Mouse (Mus musculus) heart, embryonic 15.5 days (tissue): ENCODE measurements at regions not wholly inside any gene's neighbourhood (a gene's known extent, or its start where the extent isn't known, plus 50 kb on each side); places are given as distances from the start of the nearest gene placed in this dataset.

ENCODE experiments used
- ATAC-seq: fragments of 200-750 bp; cut with Nextera tagmentation; replicated peaks from 2 replicates; pipeline ENCODE4 v1.8.0; 2017; ENCODE audit warnings: low read depth, moderate TSS enrichment; ENCODE audit not compliant: insufficient number of reproducible peaks, insufficient read depth, low FRiP score
- H3K27ac ChIP-seq: fragments of 300-500 bp; sonication (generic); 2 replicates; pipeline ENCODE4 v1.5.1; 2015; ENCODE audit warnings: mild to moderate bottlenecking, inconsistent platforms
- H3K27me3 ChIP-seq: fragments of 300-500 bp; sonication (generic); 2 replicates; pipeline ENCODE4 v1.6.1; 2015; ENCODE audit warnings: inconsistent platforms
- H3K36me3 ChIP-seq: fragments of 300-500 bp; sonication (generic); 2 replicates; pipeline ENCODE4 v1.6.1; 2015; ENCODE audit warnings: mild to moderate bottlenecking, inconsistent platforms
- H3K4me1 ChIP-seq: fragments of 300-500 bp; sonication (generic); replicated peaks from 2 replicates; pipeline ENCODE4 v1.6.1; 2015; ENCODE audit warnings: inconsistent platforms
- H3K4me2 ChIP-seq: fragments of 300-500 bp; sonication (generic); 2 replicates; pipeline ENCODE4 v1.6.1; 2015; ENCODE audit warnings: inconsistent platforms, mild to moderate bottlenecking, moderate library complexity
- H3K4me3 ChIP-seq: fragments of 300-500 bp; sonication (generic); 2 replicates; pipeline ENCODE4 v1.5.1; 2015; ENCODE audit warnings: mild to moderate bottlenecking, inconsistent platforms
- H3K9ac ChIP-seq: fragments of 300-500 bp; sonication (generic); 2 replicates; pipeline ENCODE4 v1.6.1; 2015; ENCODE audit warnings: mild to moderate bottlenecking, inconsistent platforms
- H3K9me3 ChIP-seq: fragments of 300-500 bp; sonication (generic); replicated peaks from 2 replicates; pipeline ENCODE4 v1.6.1; 2016; ENCODE audit warnings: inconsistent platforms
- WGBS: fragments of 180-500 bp; shearing (Covaris S2); methylation state at CpG from one replicate; pipeline ENCODE4 v1.1.7; 2015; ENCODE audit warnings: mixed read lengths; 5-methylcytosine and 5-hydroxymethylcytosine counted together

- no peak overlapping the region for H3K4me2 ChIP-seq
- H3K27me3 ChIP-seq, result 0 out of 2 replicates have a peak, but pooled peaks cover 3% of the 10 kb centered on the region
- no peaks in the 10 kb centered on the region for H3K9me3 ChIP-seq
- peaks cover 5% of the 10 kb centered on the region; the same call in 1 of the 2 replicates for H3K4me1 ChIP-seq
- no peak overlapping the region for H3K9ac ChIP-seq
- H3K27ac ChIP-seq, result no peak overlapping the region
- WGBS, result 21% methylated on average over 2 of the region's 2 CpGs
- no peaks in the 10 kb centered on the region for H3K36me3 ChIP-seq
- no peak for ATAC-seq
- no peak overlapping the region for H3K4me3 ChIP-seq
These were observed 88.6 kb upstream of the Serbp1 start for GRCm38 (mm10) chr6:67149425-67149824.

- no peak for ATAC-seq
- Histone ChIP-seq H3K36me3 (no peaks in the 10 kb centered on the region), H3K9ac (no peak overlapping the region), H3K27ac (no peak overlapping the region), H3K27me3 (0 out of 2 replicates have a peak, but pooled peaks cover 8% of the 10 kb centered on the region), H3K4me1 (peaks cover 5% of the 10 kb centered on the region; the same call in 1 of the 2 replicates), H3K4me2 (no peak overlapping the region), H3K9me3 (no peaks in the 10 kb centered on the region), H3K4me3 (no peak overlapping the region)
- WGBS, result 26% methylated on average over 4 of the region's 4 CpGs
These were observed 91.3 kb upstream of the Serbp1 start for GRCm38 (mm10) chr6:67146708-67147107.

GRCm38 (mm10) chr6:67145969-67146368, 92.0 kb upstream of the Serbp1 start:
- H3K27me3 ChIP-seq, result 0 out of 2 replicates have a peak, but pooled peaks cover 8% of the 10 kb centered on the region

GRCm38 (mm10) chr6:67144946-67145716, 92.8 kb upstream of the Serbp1 start:
- H3K4me2 ChIP-seq, result no peak overlapping the region
- WGBS, result 45% methylated on average over 13 of the region's 13 CpGs
- no peak overlapping the region for H3K9ac ChIP-seq
- no peak overlapping the region for H3K27ac ChIP-seq
- no peaks in the 10 kb centered on the region for H3K9me3 ChIP-seq
- H3K4me3 ChIP-seq, result no peak overlapping the region
- ATAC-seq, result no peak
- no peaks in the 10 kb centered on the region for H3K36me3 ChIP-seq
- H3K27me3 ChIP-seq, result 0 out of 2 replicates have a peak, but pooled peaks cover 8% of the 10 kb centered on the region
- H3K4me1 ChIP-seq, result peaks cover 9% of the 10 kb centered on the region; the same call in 1 of the 2 replicates

More at GRCm38 (mm10) chr6:67145969-67146368, 92.0 kb upstream of the Serbp1 start:
- no peaks in the 10 kb centered on the region for H3K9me3 ChIP-seq
- H3K4me2 ChIP-seq, result no peak overlapping the region
- H3K4me3 ChIP-seq, result no peak overlapping the region
- H3K27ac ChIP-seq, result no peak overlapping the region
- H3K9ac ChIP-seq, result no peak overlapping the region
- no peaks in the 10 kb centered on the region for H3K36me3 ChIP-seq
- no peak for ATAC-seq
- 41% methylated on average over 5 of the region's 5 CpGs for WGBS
- H3K4me1 ChIP-seq, result peaks cover 5% of the 10 kb centered on the region; the same call in 1 of the 2 replicates

- Histone ChIP-seq H3K9ac (no peak overlapping the region), H3K4me3 (no peak overlapping the region), H3K27me3 (peaks cover 18% of the 10 kb centered on the region; the same call in 1 of the 2 replicates), H3K9me3 (no peaks in the 10 kb centered on the region), H3K36me3 (no peaks in the 10 kb centered on the region), H3K27ac (no peak overlapping the region), H3K4me1 (peaks cover 4% of the 10 kb centered on the region), H3K4me2 (no peak overlapping the region)
- 32% methylated on average over 4 of the region's 4 CpGs for WGBS
- no peak for ATAC-seq
These were observed 95.8 kb upstream of the Serbp1 start for GRCm38 (mm10) chr6:67142179-67142578.

GRCm38 (mm10) chr6:67140645-67141250, 97.2 kb upstream of the Serbp1 start:
- Histone ChIP-seq H3K9me3 (no peaks in the 10 kb centered on the region), H3K27me3 (peaks cover 18% of the 10 kb centered on the region), H3K27ac (no peak overlapping the region), H3K36me3 (no peaks in the 10 kb centered on the region), H3K4me2 (no peak overlapping the region), H3K4me3 (no peak overlapping the region), H3K9ac (no peak overlapping the region), H3K4me1 (peaks cover 4% of the 10 kb centered on the region)
- ATAC-seq, result no peak
- 51% methylated on average over 6 of the region's 6 CpGs for WGBS

GRCm38 (mm10) chr6:67139012-67139375, 99.0 kb upstream of the Serbp1 start:
- H3K9me3 ChIP-seq, result no peaks in the 10 kb centered on the region
- peaks cover 4% of the 10 kb centered on the region; the same call in 1 of the 2 replicates for H3K4me1 ChIP-seq
- H3K9ac ChIP-seq, result no peak overlapping the region
- H3K27me3 ChIP-seq, result peaks cover 18% of the 10 kb centered on the region
- no peak for ATAC-seq
- no peak overlapping the region for H3K27ac ChIP-seq
- H3K36me3 ChIP-seq, result no peaks in the 10 kb centered on the region
- 78% methylated on average over 3 of the region's 3 CpGs for WGBS
- H3K4me2 ChIP-seq, result no peak overlapping the region
- H3K4me3 ChIP-seq, result no peak overlapping the region

- no peak overlapping the region for H3K4me2 ChIP-seq
- WGBS, result 62% methylated on average over 13 of the region's 13 CpGs
- H3K27me3 ChIP-seq, result peaks cover 16% of the 10 kb centered on the region
- peaks cover 4% of the 10 kb centered on the region; the same call in 1 of the 2 replicates for H3K4me1 ChIP-seq
- H3K4me3 ChIP-seq, result no peak overlapping the region
- no peaks in the 10 kb centered on the region for H3K9me3 ChIP-seq
- H3K9ac ChIP-seq, result no peak overlapping the region
- H3K36me3 ChIP-seq, result no peaks in the 10 kb centered on the region
- no peak for ATAC-seq
- H3K27ac ChIP-seq, result no peak overlapping the region
These were observed 99.5 kb upstream of the Serbp1 start for GRCm38 (mm10) chr6:67138302-67139011.

GRCm38 (mm10) chr6:67137482-67137881, 100.2 kb upstream of the Gadd45a start:
- no peaks in the 10 kb centered on the region for H3K36me3 ChIP-seq
- no peak for ATAC-seq
- WGBS, result 79% methylated on average over 4 of the region's 4 CpGs
- H3K4me3 ChIP-seq, result no peak overlapping the region
- H3K27me3 ChIP-seq, result peaks cover 16% of the 10 kb centered on the region
- no peak overlapping the region for H3K9ac ChIP-seq
- H3K4me2 ChIP-seq, result no peak overlapping the region
- H3K9me3 ChIP-seq, result no peaks in the 10 kb centered on the region
- peaks cover 4% of the 10 kb centered on the region; the same call in 1 of the 2 replicates for H3K4me1 ChIP-seq
- no peak overlapping the region for H3K27ac ChIP-seq

GRCm38 (mm10) chr6:67134915-67135314, 97.7 kb upstream of the Gadd45a start:
- no peak overlapping the region for H3K9ac ChIP-seq
- ATAC-seq, result no peak
- H3K4me2 ChIP-seq, result no peak overlapping the region
- H3K4me3 ChIP-seq, result no peak overlapping the region
- peaks cover 13% of the 10 kb centered on the region for H3K27me3 ChIP-seq
- H3K4me1 ChIP-seq, result no peaks in the 10 kb centered on the region; the same call in 1 of the 2 replicates
- WGBS, result 29% methylated on average over 1 of the region's 1 CpGs
- H3K36me3 ChIP-seq, result no peaks in the 10 kb centered on the region
- H3K9me3 ChIP-seq, result no peaks in the 10 kb centered on the region; the same call in 1 of the 2 replicates
- H3K27ac ChIP-seq, result 0 out of 2 replicates have a peak overlapping the region, but pooled peaks have one; percentile 20
